34 mouse cellular contexts compared by ENCODE assay signal in genomic region chr5:43337212-43337611, GRCm38 (mm10).
"Had no signal": no experiment of that assay in that cellular context is flagged by ENCODE, and none has a peak within 500 bp of the region (broad histone marks: within the 10 kb centered on the region; RNA-seq: fewer than 3 reads in every experiment).

No protein-coding gene starts in this region.

- H3K4me3 ChIP-seq: heart, embryonic 10.5 days; heart, embryonic 12.5 days; heart, embryonic 13.5 days; heart, embryonic 15.5 days; hindbrain, embryonic 10.5 days; hindbrain, embryonic 12.5 days; hindbrain, embryonic 13.5 days; hindbrain, embryonic 15.5 days; intestine, embryonic 15.5 days; kidney, embryonic 15.5 days; layer of hippocampus, adult 2 months had no signal

- ATAC-seq: hindbrain, embryonic 16.5 days; hindbrain, postnatal 0 days; inflammation-experienced regulatory T-cells, adult 6 months; intestine, embryonic 15.5 days; intestine, postnatal 0 days had no signal

- H3K9me3 ChIP-seq: heart, embryonic 10.5 days; heart, embryonic 12.5 days; heart, embryonic 13.5 days; heart, embryonic 15.5 days; hindbrain, embryonic 10.5 days; hindbrain, embryonic 12.5 days; hindbrain, embryonic 13.5 days; hindbrain, embryonic 15.5 days; intestine, embryonic 15.5 days; kidney, embryonic 15.5 days had no signal

- H3K9ac ChIP-seq: heart, embryonic 12.5 days; heart, embryonic 13.5 days; heart, embryonic 15.5 days; hindbrain, embryonic 12.5 days; hindbrain, embryonic 13.5 days; hindbrain, embryonic 14.5 days; hindbrain, embryonic 15.5 days; intestine, embryonic 15.5 days; kidney, embryonic 15.5 days had no signal

- H3K4me1 ChIP-seq: heart, embryonic 12.5 days; hindbrain, embryonic 10.5 days; hindbrain, embryonic 12.5 days; hindbrain, embryonic 15.5 days; intestine, embryonic 15.5 days; kidney, embryonic 15.5 days had no signal

- H3K27me3 ChIP-seq: heart, embryonic 12.5 days; heart, embryonic 13.5 days; heart, embryonic 15.5 days; hindbrain, embryonic 12.5 days; hindbrain, embryonic 13.5 days; hindbrain, embryonic 15.5 days; intestine, embryonic 15.5 days; kidney, embryonic 15.5 days had no signal

- H3K4me2 ChIP-seq: heart, embryonic 11.5 days; heart, embryonic 12.5 days; heart, embryonic 13.5 days; heart, embryonic 15.5 days; hindbrain, embryonic 12.5 days; hindbrain, embryonic 13.5 days; hindbrain, embryonic 14.5 days; hindbrain, embryonic 15.5 days; intestine, embryonic 15.5 days; kidney, embryonic 15.5 days had no signal

- DNase-seq: heart, postnatal 10 days; heart, postnatal 14 days; heart, postnatal 36 days; heart, postnatal 4 days; kidney, adult 11 months; kidney, adult 18-20 months; kidney, adult 2 months; kidney, adult 8-10 months; kidney, adult 9 months; kidney, postnatal 10 days; kidney, postnatal 14 days; kidney, postnatal 25 days; kidney, postnatal 36 days; kidney, postnatal 4 days; layer of hippocampus, adult 9-11 months; layer of hippocampus, postnatal 36 days had no signal

- H3K36me3 ChIP-seq: heart, embryonic 10.5 days; heart, embryonic 12.5 days; heart, embryonic 13.5 days; heart, embryonic 15.5 days; hindbrain, embryonic 10.5 days; hindbrain, embryonic 12.5 days; hindbrain, embryonic 13.5 days; hindbrain, embryonic 15.5 days; intestine, embryonic 15.5 days; kidney, embryonic 15.5 days had no signal

- H3K27ac ChIP-seq: heart, embryonic 10.5 days; heart, embryonic 13.5 days; heart, embryonic 15.5 days; hindbrain, embryonic 10.5 days; hindbrain, embryonic 12.5 days; hindbrain, embryonic 13.5 days; hindbrain, embryonic 14.5 days; hindbrain, embryonic 15.5 days; hindbrain, postnatal 0 days; intestine, embryonic 15.5 days; kidney, embryonic 15.5 days; kidney, postnatal 0 days; layer of hippocampus, adult 2 months had no signal
